Mouse (Mus musculus): Measurements from ENCODE around the gene Hipk3. TPM values are rescaled to one million over a fixed set of nuclear protein-coding genes. Genes with fewer than 3 reads are reported as not detected.

Hipk3 gene
- 100 to 1,000 TPM; 200 to 217 TPM for total RNA-seq (2021)
- long read RNA-seq, experiment 1, full-length matches to known transcripts = 12 of 39 reads
- long read RNA-seq, experiment 1, partial matches to known transcripts = 5 of 39 reads
- long read RNA-seq, experiment 1, other reads (novel, unspliced or antisense) = 22 of 39 reads
- long read RNA-seq, experiment 2, full-length matches to known transcripts = 19 of 54 reads
- long read RNA-seq, experiment 2, partial matches to known transcripts = 8 of 54 reads
- long read RNA-seq, experiment 2, other reads (novel, unspliced or antisense) = 27 of 54 reads

DNA sequence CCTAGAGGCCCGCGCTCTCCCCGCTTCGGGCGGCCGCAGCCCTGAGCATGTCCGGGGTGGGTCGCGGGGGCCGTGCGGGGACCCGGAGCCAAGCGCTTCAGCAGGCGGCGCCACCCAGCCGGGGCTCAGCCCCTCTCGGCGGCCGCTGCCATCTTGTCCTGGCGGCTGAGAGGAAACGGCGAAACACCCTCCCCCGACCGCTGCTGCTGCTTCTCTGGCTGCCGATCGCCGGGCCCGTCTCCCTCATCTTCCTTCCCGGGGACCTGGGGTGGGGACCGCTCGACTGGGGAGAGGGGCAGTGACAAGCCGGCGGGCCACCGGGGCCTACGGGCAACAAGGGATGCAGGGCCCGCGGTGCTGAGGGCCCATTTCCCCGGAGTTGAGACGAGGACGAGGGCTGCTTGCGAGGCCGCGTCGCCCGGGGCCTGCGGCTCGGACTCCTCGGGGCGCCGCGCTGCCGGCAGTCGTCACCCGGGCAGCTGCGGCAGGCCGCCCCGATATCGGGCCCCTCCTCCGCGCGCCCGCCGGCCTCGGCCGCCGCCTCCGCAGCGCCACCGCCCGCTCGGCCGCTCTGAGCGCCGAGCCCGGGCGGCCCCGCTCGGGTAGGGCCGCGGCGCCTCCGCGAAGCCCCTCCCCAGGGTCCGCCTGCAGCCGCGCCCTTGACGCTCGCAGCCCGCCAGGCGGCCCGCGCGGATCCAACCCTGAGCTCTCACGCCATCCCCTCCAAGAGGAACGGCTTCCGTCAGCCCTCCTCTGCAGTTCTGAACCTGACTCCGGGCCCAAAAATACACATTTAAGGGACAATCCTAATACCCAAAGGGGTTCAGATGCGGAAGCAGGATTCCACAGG, at the start of gene Hipk3:
Gene Hipk3, minus strand, starts transcription at position 496 of the 850 bp plus-strand sequence.
- DNase-seq = peak; percentile 75 to 81

DNA sequence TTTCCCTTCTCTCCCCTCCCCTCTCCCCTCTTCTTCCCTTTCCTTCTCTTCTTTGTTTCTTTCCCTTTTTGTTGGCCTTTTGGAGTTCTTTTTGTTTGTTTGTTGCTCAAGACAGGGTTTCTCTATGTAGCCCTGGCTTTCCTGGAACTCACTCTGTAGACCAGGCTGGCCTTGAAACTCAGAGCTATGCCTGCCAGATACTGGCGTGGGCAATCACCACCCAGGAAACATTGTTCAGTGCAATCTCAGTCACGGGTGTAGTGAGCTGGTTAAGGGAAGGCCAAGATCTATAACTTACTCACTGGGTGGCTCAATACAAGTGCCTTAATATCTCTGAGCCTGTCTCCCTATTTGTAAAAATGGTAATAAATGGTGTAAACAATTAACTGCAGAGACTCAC, 46.0 kb upstream of the Hipk3 start:
- no peak for DNase-seq
- intact Hi-C loops (cut with DNase I) = no loop called here

More for the DNA sequence above, at the start of gene Hipk3:
- intact Hi-C loops (cut with DNase I) = loop anchor here (2.0 to 10.0 kb wide), 3 partner anchors 49 to 369 kb away; partner anchors contain the start of gene A930018P22Rik

DNA sequence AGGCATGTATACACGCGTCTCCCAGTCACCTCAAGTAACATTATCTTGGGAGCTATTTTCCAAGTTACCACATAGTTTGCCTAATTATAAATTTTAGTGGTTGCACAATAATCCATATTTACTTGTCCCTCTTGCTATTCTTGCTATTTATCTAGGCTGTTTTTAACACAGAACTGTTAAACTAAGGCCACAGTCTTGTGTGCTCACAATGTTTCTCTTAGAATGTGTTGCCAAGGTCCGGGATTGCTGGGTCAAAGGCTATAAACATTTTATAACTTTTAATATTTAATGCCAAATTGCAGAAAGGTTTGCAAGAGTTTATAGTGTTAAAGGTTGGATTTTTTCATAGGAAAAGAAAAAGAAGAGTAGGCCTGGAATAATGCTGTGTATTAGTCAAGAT, 40.5 kb upstream of the Hipk3 start:
- no peak for DNase-seq
- intact Hi-C loops (cut with DNase I) = no loop called here

DNA sequence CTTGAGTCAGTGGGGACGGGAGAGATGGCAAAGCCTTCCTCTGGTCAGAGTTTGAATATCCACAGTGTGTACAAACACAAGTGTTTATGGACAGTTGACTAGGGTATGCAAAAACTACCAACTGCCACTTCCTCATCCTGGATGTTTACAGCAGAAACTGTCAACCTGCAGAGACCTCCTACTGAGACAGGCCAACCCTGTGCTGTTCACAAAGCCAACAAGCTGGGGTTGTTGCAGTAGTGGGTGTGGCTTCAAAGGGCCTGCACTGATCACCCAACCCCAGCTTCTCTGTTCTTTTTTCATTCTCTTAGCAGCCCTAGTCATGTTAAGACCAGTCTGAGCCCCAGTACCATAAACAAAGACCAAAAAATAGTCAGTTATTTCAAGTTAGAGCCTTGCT, 38.3 kb upstream of the Hipk3 start:
- intact Hi-C loops (cut with DNase I) = no loop called here
- DNase-seq = no peak

DNA sequence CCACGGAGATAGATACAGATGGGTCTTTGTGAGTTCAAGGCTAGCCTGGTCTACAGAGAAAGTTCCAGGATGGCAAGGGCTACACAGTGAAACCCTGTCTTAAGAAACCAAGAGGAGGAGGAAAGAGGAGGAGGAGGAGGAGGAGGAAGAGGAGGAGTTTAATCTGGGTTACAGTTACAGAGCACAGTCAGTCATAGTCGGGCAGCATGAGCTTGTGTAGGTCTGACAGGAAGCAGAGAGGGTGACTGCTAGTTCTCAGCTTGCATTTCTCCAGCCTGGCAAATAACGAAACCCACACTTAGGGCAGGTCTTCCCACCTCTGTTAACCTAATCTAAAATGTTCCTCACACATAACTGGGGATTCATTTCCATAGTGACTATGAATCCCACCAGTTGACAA, 32.3 kb upstream of the Hipk3 start:
- intact Hi-C loops (cut with DNase I) = no loop called here
- DNase-seq = no peak

DNA sequence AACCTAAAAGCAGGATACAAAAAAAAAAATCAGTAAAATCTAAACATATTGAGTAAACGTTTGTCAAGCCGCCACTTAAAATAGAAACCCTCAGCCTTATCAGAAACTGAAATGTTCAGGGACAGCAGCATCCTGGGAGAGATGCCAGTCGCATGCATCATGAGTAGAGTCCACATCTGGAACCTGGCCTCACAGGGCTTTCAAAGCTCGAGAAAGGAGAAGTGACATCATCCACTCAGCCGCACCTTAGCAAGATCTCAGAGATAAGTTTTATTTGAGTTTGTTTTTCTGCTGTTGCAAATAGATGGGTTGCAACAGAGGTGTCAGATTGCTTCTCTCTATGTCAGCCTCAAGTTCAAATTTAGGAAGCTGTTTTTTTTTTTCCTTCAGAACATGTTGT, 31.3 kb upstream of the Hipk3 start:
- no peak for DNase-seq
- intact Hi-C loops (cut with DNase I) = no loop called here

DNA sequence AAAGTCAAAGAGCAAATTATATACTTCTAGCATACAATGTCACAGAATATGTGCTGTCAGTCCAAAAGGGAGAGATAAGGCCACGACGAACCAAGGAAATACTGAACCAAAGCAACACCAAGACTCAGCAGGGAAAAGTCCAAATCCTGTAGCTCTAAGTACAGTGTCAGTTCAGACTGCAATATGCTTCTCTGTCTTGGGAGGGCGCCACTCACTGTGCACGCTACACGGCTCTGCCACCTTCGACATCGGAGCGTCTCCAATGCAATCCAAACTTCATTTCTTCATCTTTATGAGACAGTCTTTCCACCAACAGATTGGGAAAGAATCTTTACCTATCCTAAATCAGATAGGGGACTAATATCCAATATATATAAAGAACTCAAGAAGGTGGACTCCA, 17.4 kb upstream of the Hipk3 start:
- intact Hi-C loops (cut with DNase I) = no loop called here
- DNase-seq = no peak

DNA sequence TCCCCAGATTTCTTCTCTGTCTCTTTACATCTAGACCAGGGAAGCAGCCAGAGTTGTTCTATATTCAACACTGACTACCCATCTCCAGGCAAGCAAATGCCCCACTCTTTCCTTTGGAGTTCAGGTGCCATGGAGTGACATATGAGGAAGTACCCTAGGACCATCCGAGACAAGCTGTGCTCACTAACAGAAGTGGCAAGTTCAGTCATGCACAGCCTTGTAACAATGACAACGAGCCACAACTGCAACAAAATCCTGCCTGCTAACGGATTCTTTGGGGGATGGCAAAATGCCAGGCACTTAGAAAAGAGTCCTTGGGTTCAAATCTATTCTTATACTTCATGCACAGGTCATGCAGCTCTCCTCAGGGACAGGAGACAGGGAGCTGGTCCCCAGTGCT, 8.1 kb upstream of the Hipk3 start:
- intact Hi-C loops (cut with DNase I) = loop anchor here (5.0 kb wide), 1 partner anchor 65 kb away; no protein-coding TSS in a partner anchor
- no peak for DNase-seq

DNA sequence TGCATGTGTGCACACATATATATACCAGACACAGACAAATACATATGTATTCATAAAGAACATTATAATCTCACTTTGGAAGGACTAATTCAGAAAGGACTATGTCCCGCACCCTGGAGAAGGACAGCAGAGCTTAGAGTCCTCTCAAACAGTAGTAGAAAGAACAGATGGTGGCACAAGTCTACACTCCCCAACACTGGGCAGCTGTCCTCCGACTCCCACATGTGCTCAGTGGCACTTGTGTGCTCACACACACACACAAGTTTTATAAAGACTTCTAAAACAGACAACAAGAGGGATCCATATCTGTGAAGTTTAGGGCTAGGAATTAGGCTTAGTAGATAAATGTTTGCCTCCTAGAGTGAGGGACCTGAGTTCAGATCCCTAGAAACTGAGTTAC, 6.8 kb upstream of the Hipk3 start:
- DNase-seq = no peak
- intact Hi-C loops (cut with DNase I) = loop anchor here (5.0 kb wide), 1 partner anchor 66 kb away; no protein-coding TSS in a partner anchor

DNA sequence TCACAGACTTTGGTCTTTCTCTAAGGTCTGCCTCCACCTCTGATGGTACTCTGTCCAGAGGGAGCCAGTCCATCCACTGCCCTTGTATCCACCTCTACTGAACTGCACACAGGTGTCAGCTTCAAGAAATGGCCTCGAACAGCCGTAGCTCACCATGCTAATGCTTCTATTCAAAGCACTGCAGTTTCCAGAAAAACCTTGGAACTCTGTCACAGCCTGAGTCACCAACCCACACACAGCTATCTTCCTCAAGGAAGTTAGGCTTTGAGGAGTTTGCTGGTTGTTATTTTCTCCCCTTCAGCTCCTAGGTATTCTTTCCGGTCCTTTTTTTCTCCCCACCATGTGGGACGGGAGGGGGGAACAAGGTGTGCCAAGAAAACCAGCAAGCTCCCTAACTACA, 3.5 kb upstream of the Hipk3 start:
- intact Hi-C loops (cut with DNase I) = loop anchor here (5.0 to 10.0 kb wide), 2 partner anchors 90 to 373 kb away; partner anchors contain the start of gene A930018P22Rik
- DNase-seq = no peak

DNA sequence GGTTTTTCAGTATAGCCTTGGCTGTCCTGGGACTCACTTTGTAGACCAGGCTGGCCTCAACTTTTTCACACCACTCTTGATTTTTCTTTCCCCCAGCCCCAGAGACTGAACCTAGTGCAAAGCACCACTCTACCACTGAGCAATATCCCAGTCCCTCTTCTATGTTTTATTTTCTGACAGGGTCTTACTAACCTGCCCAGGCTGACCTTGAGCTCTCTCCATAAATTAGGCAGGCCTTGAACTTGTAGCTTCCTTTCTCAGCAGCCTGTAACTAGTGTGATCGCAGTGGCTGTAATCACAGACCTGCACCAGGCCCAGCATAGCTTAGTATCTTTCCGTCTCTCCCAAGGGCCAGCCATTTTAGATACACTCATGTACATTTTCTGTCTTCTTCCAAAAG, 3.0 kb upstream of the Hipk3 start:
- intact Hi-C loops (cut with DNase I) = loop anchor here (5.0 to 10.0 kb wide), 2 partner anchors 90 to 372 kb away; partner anchors contain the start of gene A930018P22Rik
- no peak for DNase-seq

DNA sequence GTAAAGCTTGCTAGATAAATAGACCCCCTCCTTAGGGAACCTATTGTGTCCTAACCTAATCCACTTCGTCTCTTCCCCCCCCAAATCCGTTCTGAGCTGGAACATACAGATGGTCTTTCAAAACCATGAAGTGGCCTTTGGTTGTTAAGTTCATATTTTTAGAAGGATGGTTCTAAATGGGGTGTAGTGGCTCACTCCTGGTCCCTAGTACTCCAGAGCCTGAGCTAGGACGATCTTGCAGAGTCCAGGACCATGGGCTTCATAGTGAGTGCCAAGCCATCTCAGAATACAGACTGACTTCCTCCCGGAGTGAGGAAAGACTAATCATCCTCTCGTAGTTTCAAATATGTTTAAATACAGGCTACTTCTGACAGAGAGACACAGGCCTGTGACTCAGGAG, 2.0 kb upstream of the Hipk3 start:
- no peak for DNase-seq
- intact Hi-C loops (cut with DNase I) = loop anchor here (5.0 to 10.0 kb wide), 2 partner anchors 91 to 371 kb away; partner anchors contain the start of gene A930018P22Rik

DNA sequence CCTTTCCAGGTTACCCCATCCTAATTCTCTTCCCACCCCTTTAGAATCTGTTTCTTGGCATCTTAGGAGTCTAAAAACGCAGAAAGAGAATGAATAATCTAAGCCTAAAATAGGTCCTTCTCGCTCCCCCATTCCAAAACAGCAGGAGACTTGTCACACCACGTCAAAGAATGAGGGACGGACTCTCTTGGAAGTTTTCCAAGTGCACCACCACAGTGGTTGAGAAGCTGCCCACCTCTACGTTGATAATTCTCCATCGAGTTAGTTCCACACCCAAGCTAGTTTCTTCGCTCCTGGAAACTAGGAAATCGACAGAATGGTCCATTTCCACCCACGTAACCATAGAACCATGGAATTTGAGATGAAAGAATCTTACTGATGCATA, 547 bp upstream of the Hipk3 start:
- DNase-seq = no peak
- intact Hi-C loops (cut with DNase I) = loop anchor here (2.0 to 10.0 kb wide), 4 partner anchors 50 to 370 kb away; partner anchors contain the start of gene A930018P22Rik

DNA sequence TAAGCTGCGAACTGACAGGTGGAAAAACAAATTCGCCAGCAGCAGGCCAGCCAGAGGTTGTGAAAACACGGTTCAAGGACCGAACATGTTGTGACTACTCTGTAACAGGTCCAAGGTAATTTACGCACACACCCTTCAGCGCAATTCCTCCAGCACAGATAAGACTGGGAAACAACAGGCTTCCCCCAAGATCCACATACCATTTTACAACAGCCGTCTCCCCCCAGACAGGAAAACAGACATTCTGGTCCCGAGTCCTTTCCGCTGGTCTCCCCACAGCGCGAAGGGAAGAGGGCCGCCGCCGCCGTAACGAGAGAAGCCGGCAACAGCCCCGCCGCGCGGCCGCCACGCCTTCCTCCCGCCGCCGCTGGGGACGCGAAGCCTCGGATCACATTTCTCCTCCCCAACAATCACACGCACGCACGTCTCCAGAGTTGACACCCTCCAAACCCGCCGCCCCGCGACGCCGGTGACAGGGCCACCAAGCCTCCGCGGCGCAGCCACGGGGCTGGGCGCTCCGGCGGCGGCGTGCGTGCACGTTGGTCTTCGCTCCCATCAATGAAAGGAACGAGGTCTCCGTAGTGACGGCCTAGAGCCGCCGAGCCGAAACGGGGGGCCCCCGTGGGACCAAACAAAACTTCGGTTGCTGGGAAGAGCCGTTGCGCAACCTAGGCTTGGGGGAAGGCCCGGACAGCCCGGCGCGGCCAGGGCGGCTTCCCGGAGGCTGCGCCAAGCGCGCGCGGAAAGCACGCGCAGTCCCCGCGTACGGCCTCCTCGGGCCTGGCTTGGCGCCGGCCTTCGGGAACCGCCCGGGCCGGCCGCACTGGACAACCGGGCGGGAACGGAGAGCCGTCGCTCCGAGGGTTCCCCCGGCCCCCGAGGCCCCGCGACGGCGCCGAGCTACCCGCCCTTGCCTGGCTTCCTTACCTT, 960 bp downstream of the Hipk3 start:
- intact Hi-C loops (cut with DNase I) = loop anchor here (5.0 to 10.0 kb wide), 2 partner anchors 79 to 368 kb away; partner anchors contain the start of gene A930018P22Rik
- DNase-seq = peak; percentile 87

DNA sequence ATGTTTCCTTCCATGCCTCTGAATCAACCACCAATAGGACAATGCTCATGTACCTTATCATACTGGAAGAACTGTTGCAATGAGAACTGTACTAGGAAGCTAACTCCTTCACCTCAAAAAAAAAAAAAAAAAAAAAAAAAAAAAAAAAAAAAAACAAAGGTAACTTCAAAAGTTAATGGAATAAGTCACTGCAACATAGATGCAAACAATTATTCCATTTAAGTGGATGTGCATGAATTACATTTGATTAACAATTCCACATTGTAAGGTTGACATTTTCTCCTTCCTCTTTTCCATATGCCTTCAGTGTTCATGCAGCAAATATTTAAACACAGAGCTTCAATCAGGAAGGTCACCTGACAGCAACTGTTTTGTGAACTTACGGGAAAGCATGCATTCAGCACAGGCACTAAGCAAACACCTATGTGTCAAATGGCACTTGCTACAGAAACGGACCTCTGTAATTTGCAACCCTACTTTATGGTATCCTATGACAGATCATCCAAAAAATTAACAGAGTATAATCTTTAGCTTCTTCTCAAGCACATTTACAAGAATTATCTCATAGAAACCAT, 2.9 kb downstream of the Hipk3 start:
- DNase-seq = no peak
- intact Hi-C loops (cut with DNase I) = loop anchor here (5.0 to 10.0 kb wide), 2 partner anchors 81 to 367 kb away; partner anchors contain the start of gene A930018P22Rik

DNA sequence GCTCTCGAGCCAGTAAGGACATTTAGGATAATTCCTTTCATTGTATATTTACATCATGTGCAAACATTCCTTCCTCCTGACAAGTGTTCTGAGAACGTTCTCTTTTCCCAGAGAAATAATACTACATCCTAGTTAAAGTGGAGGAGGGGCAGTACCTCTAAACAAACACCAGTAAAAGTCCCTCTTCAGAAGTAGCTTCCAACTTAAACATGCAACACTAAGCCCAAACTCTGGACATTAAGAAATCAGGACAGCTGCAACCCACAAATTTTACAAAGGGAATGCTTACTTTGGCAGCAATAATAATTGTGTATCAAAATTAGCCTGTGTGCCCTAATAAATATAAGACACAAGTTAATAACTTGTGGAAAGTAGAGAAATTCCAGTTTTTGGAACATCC, 3.5 kb downstream of the Hipk3 start:
- intact Hi-C loops (cut with DNase I) = loop anchor here (5.0 to 10.0 kb wide), 2 partner anchors 82 to 366 kb away; partner anchors contain the start of gene A930018P22Rik
- no peak for DNase-seq

DNA sequence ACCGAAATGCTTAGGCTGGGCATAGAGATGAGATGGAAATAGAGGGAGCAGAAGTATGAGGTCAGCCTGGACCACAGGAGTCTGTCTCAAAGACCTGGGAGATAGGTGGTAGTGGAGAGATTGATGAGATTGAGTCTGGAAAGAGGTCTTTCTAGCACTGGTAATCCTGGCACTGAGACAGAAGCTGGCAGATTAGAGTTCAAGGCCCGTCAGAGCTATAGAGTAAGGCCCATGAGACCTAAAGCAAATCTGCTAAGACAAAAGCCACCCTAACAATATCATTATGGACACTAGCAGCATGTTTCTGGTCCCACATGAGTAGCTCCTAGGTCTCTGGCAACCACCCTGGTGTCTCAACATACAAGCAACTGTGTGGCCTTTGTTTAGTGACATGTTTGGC, 4.4 kb downstream of the Hipk3 start:
- intact Hi-C loops (cut with DNase I) = loop anchor here (5.0 to 10.0 kb wide), 2 partner anchors 82 to 365 kb away; partner anchors contain the start of gene A930018P22Rik
- DNase-seq = no peak

DNA sequence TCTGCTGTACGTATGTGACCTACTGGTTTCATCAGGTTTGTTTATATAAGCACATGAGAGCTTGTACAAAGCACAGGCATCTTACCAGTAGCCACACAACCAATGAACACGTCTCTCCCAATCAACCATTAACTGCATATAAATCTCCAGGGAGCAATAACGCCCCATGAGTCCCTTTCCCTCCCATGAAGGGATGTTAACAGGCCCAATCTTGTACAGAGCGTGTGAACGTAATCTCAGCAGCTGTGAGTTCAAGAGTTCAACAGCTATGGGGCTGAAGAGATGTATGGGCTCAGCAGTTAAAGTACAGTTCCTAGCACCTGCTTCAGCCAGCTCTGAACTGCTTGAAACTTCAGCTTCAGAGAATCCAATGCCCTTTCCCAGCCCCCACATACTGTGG, 9.8 kb downstream of the Hipk3 start:
- intact Hi-C loops (cut with DNase I) = no loop called here
- no peak for DNase-seq

DNA sequence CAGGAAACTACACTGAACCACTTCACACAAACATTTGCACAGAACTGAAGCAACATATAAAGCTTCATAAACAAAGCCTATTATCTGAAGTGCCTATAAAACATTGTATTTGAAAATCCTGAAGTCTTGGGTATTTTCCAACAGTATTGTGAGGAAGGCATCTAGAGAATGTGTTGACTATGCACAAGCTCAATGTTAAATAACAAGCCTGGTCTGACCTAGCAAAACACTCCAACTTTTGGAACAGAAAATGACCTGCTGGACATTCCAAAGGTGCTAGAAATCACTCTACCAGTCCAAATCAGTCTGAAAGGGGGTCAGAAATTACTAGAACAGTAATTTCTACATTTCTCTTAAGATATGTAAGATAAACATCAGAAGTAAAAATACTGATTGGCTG, 12.1 kb downstream of the Hipk3 start:
- intact Hi-C loops (cut with DNase I) = no loop called here

DNA sequence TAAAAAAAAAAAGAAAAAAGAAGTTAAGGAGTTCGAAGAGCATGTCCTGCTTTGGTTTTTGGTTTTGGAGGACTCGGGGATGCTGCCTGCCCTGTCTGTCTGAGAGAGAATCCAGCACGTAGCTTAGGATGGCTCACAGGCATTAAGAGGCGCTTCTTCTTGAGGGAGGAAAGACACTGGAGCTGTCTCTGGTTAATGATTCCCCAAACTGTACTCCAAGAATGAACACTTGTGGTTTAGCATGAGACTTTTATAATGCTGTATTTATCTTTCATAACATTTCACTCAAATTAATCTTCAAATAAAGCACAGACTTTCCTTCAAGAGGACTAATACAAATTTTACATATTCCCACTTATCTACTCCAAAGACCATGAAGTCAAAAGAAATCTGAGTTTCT, 15.2 kb downstream of the Hipk3 start:
- intact Hi-C loops (cut with DNase I) = no loop called here
- DNase-seq = no peak

More for the DNA sequence above, 12.1 kb downstream of the Hipk3 start:
- DNase-seq = no peak

Data from gastrocnemius, postnatal 36 days (tissue).